Mouse (Mus musculus) adipocyte (in vitro differentiated cells): ENCODE results near the gene Olfr291.

Source experiments
- DNase-seq: peaks from one replicate; pipeline ENCODE4 v3.0.0-alpha.2; 2016; ENCODE audit warnings: low spot score

Gene Olfr291

DNA sequence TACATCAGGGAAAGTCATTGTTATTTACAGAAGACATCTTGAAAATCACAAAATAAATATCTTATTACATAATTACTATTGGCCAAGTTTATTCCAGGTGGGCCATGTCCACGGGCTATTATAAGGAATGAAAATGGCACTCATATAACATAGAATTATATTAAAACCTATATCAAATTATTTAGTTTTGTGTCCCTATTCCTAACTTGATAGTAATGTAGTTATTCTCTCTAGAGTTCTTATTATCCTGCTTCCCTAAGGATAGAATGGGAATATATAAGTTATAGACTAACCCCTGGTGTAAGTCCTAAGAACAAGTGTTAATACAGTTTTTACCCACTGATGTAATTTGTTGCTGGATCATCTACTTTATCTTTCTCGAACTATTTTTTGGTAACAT is at the start of gene Olfr291:
Gene Olfr291, plus strand, starts transcription at position 301 of the 400 bp plus-strand sequence.
- no peak for DNase-seq

DNA sequence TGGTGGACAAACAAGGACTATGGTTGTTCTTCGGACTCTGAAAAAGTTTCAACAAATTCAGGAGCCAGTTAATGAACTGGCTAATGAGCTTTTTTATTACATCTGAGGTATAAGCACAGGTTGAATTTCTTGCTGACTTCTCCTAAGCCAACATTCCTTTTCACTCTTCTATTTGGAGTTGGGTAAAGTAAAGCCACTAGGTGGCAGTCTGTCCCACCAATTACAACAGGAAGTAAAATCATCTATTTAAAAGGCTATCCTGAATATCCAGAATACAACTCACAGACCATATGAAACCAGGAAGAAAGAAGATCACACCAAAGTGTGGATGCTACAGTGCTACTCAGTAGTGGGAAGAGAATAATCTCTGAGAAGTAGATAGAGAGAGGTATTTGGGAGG is 48.1 kb upstream of the Olfr291 start:
- DNase-seq, result peak; percentile 22

- no peak for DNase-seq
Measured at GRCm38 (mm10) chr7:84806159-84806558, 47.2 kb upstream of the Olfr291 start.

DNA sequence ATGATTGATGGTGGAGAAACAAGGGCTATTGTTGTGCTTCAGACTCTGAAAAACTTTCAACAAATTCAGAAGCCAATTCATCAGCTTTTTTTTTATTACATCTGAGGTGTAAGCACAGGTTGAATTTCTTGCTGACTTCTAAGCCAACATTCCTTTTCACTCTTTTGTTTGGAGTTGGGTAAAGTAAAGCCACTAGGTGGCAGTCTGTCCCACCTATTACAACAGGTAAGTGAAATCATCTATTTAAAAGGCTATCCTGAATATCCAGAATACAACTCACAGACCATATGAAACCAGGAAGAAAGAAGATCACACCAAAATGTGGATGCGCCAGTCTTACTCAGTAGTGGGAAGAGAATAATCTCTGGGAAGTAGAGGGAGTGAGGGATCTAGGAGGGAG is 31.2 kb downstream of the Olfr291 start:
- DNase-seq, result no peak
